Mouse (Mus musculus) layer of hippocampus, adult 2 months (tissue): ENCODE data around the gene Vmn1r1. TPM values are rescaled to one million over a fixed set of nuclear protein-coding genes. Genes with fewer than 3 reads are reported as not detected.
"Not testable (repeated sequence)": the region's sequence is repeated elsewhere in the genome, so short reads cannot be mapped to it uniquely, and the experiment has no call there.

Experiments
- DNase-seq, 2 experiments: peaks; one replicate each; pipeline ENCODE4 v3.0.0; 2022; ENCODE audit warnings: low spot score in 2 of 2
- H3K27ac ChIP-seq: fragments of 200-600 bp; 2 replicates; pipeline ENCODE4 v1.8.1; 2022
- H3K4me3 ChIP-seq: fragments of 200-600 bp; 2 replicates; pipeline ENCODE4 v1.8.1; 2022; ENCODE audit warnings: mild to moderate bottlenecking
- CTCF ChIP-seq: fragments of 200-600 bp; conservative IDR thresholded peaks from 2 replicates; pipeline ENCODE4 v1.8.1; 2022; ENCODE audit warnings: antibody characterized with exemption, mild to moderate bottlenecking, moderate library complexity
- long read RNA-seq, 2 experiments: library from polyadenylated mRNA; stranded (forward); transcript quantifications; one replicate each; pipeline ENCODE4 v2.0.0; 2021; ENCODE audit warnings: borderline mapping rate in 2 of 2
- total RNA-seq, 2 experiments: library from RNA; stranded (reverse); gene quantifications; 2 replicates each; pipeline ENCODE4 v1.2.3; 2021

The Vmn1r1 gene
- not detected for total RNA-seq
- long read RNA-seq, experiment 1 = 0 reads
- long read RNA-seq, experiment 2 = 0 reads

- DNase-seq = no peak
- Histone ChIP-seq H3K27ac (no peak within 1 kb of the TSS), H3K4me3 (no peak within 1 kb of the TSS)
- TF ChIP-seq CTCF = no peak
Observed at GRCm38 (mm10) chr1:182164386-182164785, at the start of gene Vmn1r1. Gene Vmn1r1 (minus strand): TSS chr1:182164486.

- TF ChIP-seq CTCF = no peak
- Histone ChIP-seq H3K27ac (no peak overlapping the region), H3K4me3 (no peak overlapping the region)
- DNase-seq = no peak
Observed at GRCm38 (mm10) chr1:182210322-182210721, 46.0 kb upstream of the Vmn1r1 start.

- H3K4me3 ChIP-seq = no peak overlapping the region
- H3K27ac ChIP-seq = no peak overlapping the region
- no peak for TF ChIP-seq CTCF
- DNase-seq = no peak
Observed at GRCm38 (mm10) chr1:182192581-182192980, 28.3 kb upstream of the Vmn1r1 start.

GRCm38 (mm10) chr1:182191816-182192545 is 27.7 kb upstream of the Vmn1r1 start:
- Histone ChIP-seq H3K27ac (no peak overlapping the region), H3K4me3 (no peak overlapping the region)
- DNase-seq = no peak
- TF ChIP-seq CTCF = no peak

- DNase-seq = no peak
- no peak for TF ChIP-seq CTCF
- Histone ChIP-seq H3K27ac (no peak overlapping the region), H3K4me3 (no peak overlapping the region)
Observed at GRCm38 (mm10) chr1:182191181-182191580, 26.9 kb upstream of the Vmn1r1 start.

GRCm38 (mm10) chr1:182189669-182190440 is 25.6 kb upstream of the Vmn1r1 start:
- no peak for TF ChIP-seq CTCF
- Histone ChIP-seq H3K27ac (no peak overlapping the region), H3K4me3 (no peak overlapping the region)
- DNase-seq = no peak

GRCm38 (mm10) chr1:182182449-182182848 is 18.2 kb upstream of the Vmn1r1 start:
- not testable (repeated sequence) for H3K4me3 ChIP-seq, H3K27ac ChIP-seq, DNase-seq

- no peak overlapping the region for H3K27ac ChIP-seq
- no peak overlapping the region for H3K4me3 ChIP-seq
- TF ChIP-seq CTCF = no peak
- DNase-seq = no peak
Observed at GRCm38 (mm10) chr1:182181456-182182305, 17.4 kb upstream of the Vmn1r1 start.

GRCm38 (mm10) chr1:182176985-182177384 is 12.7 kb upstream of the Vmn1r1 start:
- not testable (repeated sequence) for H3K27ac ChIP-seq, H3K4me3 ChIP-seq, DNase-seq

- H3K27ac ChIP-seq, DNase-seq, H3K4me3 ChIP-seq: not testable (repeated sequence)
Observed at GRCm38 (mm10) chr1:182170206-182170605, 5.9 kb upstream of the Vmn1r1 start.

GRCm38 (mm10) chr1:182162951-182163350 is 1.3 kb downstream of the Vmn1r1 start:
- H3K27ac ChIP-seq = no peak overlapping the region
- no peak for TF ChIP-seq CTCF
- no peak for DNase-seq
- no peak overlapping the region for H3K4me3 ChIP-seq

GRCm38 (mm10) chr1:182159575-182159974 is 4.7 kb downstream of the Vmn1r1 start:
- no peak overlapping the region for H3K27ac ChIP-seq
- TF ChIP-seq CTCF = no peak
- no peak for DNase-seq
- no peak overlapping the region for H3K4me3 ChIP-seq

GRCm38 (mm10) chr1:182157734-182158133 is 6.6 kb downstream of the Vmn1r1 start:
- no peak overlapping the region for H3K4me3 ChIP-seq
- TF ChIP-seq CTCF = no peak
- no peak overlapping the region for H3K27ac ChIP-seq
- DNase-seq = no peak
